Mouse (Mus musculus) bone marrow, adult 2 months (tissue): ENCODE data around the gene Tbc1d1.

Source experiments
- CTCF ChIP-seq: fragments of 200-500 bp; IDR thresholded peaks from 2 replicates; pipeline ENCODE4 v1.5.1; 2011; ENCODE audit warnings: low read length, control low read depth; ENCODE audit not compliant: control insufficient read depth, insufficient read depth
- POLR2A ChIP-seq: fragments of 200-500 bp; IDR thresholded peaks from 2 replicates; pipeline ENCODE4 v1.6.1; 2011; ENCODE audit warnings: low read depth, mild to moderate bottlenecking, control low read depth, low read length, borderline replicate concordance; ENCODE audit not compliant: control insufficient read depth

- no peak for TF ChIP-seq POLR2A
- no peak for TF ChIP-seq CTCF
Observed at GRCm38 (mm10) chr5:64241867-64242266, 85.8 kb downstream of the Tbc1d1 start.
